Mouse (Mus musculus): ENCODE measurements around the gene Slfn9.

- TF ChIP-seq GATA1 (IDR thresholded peaks at IDR 0.05; ENCODE audit: borderline replicate concordance, low read length) (no peak), FLI1 (IDR thresholded peaks at IDR 0.05; ENCODE audit: low read length) (no peak)
These were observed 37.0 kb downstream of the Slfn9 start for GRCm38 (mm10) chr11:82954631-82955030.
